Mouse (Mus musculus) kidney, postnatal 0 days (tissue): ENCODE measurements around the gene Taf13. TPM values are rescaled to one million over a fixed set of nuclear protein-coding genes. Genes with fewer than 3 reads are reported as not detected.
"Not testable (repeated sequence)": the region's sequence is repeated elsewhere in the genome, so short reads cannot be mapped to it uniquely, and the experiment has no call there.

ENCODE experiments used
- ATAC-seq: fragments of 200-750 bp; cut with Nextera tagmentation; replicated peaks from 2 replicates; pipeline ENCODE4 v1.8.0; 2017; ENCODE audit warnings: low read depth, moderate number of reproducible peaks, moderate TSS enrichment, moderate library complexity; ENCODE audit not compliant: low FRiP score
- DNase-seq: peaks from one replicate; pipeline ENCODE4 v3.0.0-alpha.2; 2016; ENCODE audit warnings: low spot score
- H3K27ac ChIP-seq: fragments of 300-500 bp; sonication (generic); 2 replicates; pipeline ENCODE4 v1.5.1; 2014; ENCODE audit warnings: mild to moderate bottlenecking
- H3K27me3 ChIP-seq: fragments of 300-500 bp; sonication (generic); 2 replicates; pipeline ENCODE4 v1.6.1; 2014; ENCODE audit warnings: low read length, mixed read lengths; ENCODE audit not compliant: insufficient read depth
- H3K36me3 ChIP-seq: fragments of 300-500 bp; sonication (generic); 2 replicates; pipeline ENCODE4 v1.6.1; 2014; ENCODE audit warnings: low read length, mixed read lengths; ENCODE audit not compliant: insufficient read depth
- H3K4me1 ChIP-seq: fragments of 300-500 bp; sonication (generic); replicated peaks from 2 replicates; pipeline ENCODE4 v1.6.1; 2014; ENCODE audit warnings: antibody characterized with exemption, low read length, mixed read lengths; ENCODE audit not compliant: insufficient read depth
- H3K4me2 ChIP-seq: fragments of 300-500 bp; sonication (generic); 2 replicates; pipeline ENCODE4 v1.6.1; 2014; ENCODE audit warnings: mild to moderate bottlenecking, low read length, moderate library complexity, mixed read lengths
- H3K4me3 ChIP-seq: fragments of 300-500 bp; sonication (generic); replicated peaks from 2 replicates; pipeline ENCODE4 v1.5.1; 2014; ENCODE audit warnings: low read depth, low read length
- H3K9ac ChIP-seq: fragments of 300-500 bp; sonication (generic); 2 replicates; pipeline ENCODE4 v1.6.1; 2014; ENCODE audit warnings: low read depth, low read length
- H3K9me3 ChIP-seq: fragments of 300-500 bp; sonication (generic); replicated peaks from 2 replicates; pipeline ENCODE4 v1.6.1; 2016; ENCODE audit warnings: low read length, inconsistent platforms, mixed read lengths
- CTCF ChIP-seq: IDR thresholded peaks from 2 replicates; pipeline ENCODE4 v1.5.1; 2016; ENCODE audit warnings: antibody characterized with exemption, low read depth, mild to moderate bottlenecking, moderate library complexity
- WGBS: fragments of 180-500 bp; shearing (Covaris S2); extraction: QIAGEN DNeasy Blood & Tissue Kit; methylation state at CpG from one replicate; pipeline ENCODE4 v1.1.7; 2014; 5-methylcytosine and 5-hydroxymethylcytosine counted together
- polyA plus RNA-seq: library from polyadenylated mRNA; unstranded; fragments of >200 nt; fragmentation: Nextera tagmentation; extraction: Ambion mirVana; gene quantifications from 2 replicates; pipeline ENCODE4 v1.2.1, GENCODE M21; 2015

Gene Taf13
- polyA plus RNA-seq, 1 experiment from 2014 or later = 38.3 TPM

- ATAC-seq (peak; percentile 99), DNase-seq (peak; percentile 99)
- Histone ChIP-seq H3K9ac (peak within 1 kb of the TSS; percentile 85), H3K27ac (peak within 1 kb of the TSS; percentile 89), H3K36me3 (peaks cover 15% of the 10 kb centered on the region), H3K4me3 (peak within 1 kb of the TSS; percentile 84), H3K9me3 (no peaks in the 10 kb centered on the region), H3K4me1 (peaks cover 11% of the 10 kb centered on the region; the same call in 1 of the 2 replicates), H3K27me3 (no peaks in the 10 kb centered on the region), H3K4me2 (peak within 1 kb of the TSS; percentile 71)
- under 1% methylated on average over 45 of the region's 45 CpGs for WGBS
- 0 out of 2 replicates have a peak, but pooled peaks have one; percentile 23 for TF ChIP-seq CTCF
Observed at GRCm38 (mm10) chr3:108562133-108562730, 9.3 kb upstream of the Taf13 start, which contains the start of gene Tmem167b. Gene Tmem167b, minus strand, starts transcription at chr3:108562466.

GRCm38 (mm10) chr3:108562777-108563271 is 8.7 kb upstream of the Taf13 start:
- DNase-seq = peak; percentile 81
- ATAC-seq = peak; percentile 68
- Histone ChIP-seq H3K9ac (no peak overlapping the region), H3K36me3 (peaks cover 10% of the 10 kb centered on the region), H3K27me3 (no peaks in the 10 kb centered on the region), H3K4me2 (peak overlapping the region; percentile 66), H3K27ac (peak overlapping the region; percentile 89), H3K9me3 (no peaks in the 10 kb centered on the region), H3K4me1 (peaks cover 11% of the 10 kb centered on the region; the same call in 1 of the 2 replicates), H3K4me3 (peak overlapping the region; percentile 84)
- WGBS = 7% methylated on average over 15 of the region's 15 CpGs
- TF ChIP-seq CTCF = peak; percentile 44; the same call in 1 of the 2 replicates

- Histone ChIP-seq H3K9ac (no peak overlapping the region), H3K4me1 (peaks cover 11% of the 10 kb centered on the region; the same call in 1 of the 2 replicates), H3K27ac (peak overlapping the region; percentile 89), H3K27me3 (no peaks in the 10 kb centered on the region), H3K4me3 (peak overlapping the region; percentile 84), H3K36me3 (peaks cover 5% of the 10 kb centered on the region), H3K4me2 (peak overlapping the region; percentile 66), H3K9me3 (no peaks in the 10 kb centered on the region)
- ATAC-seq (no peak), DNase-seq (peak; percentile 95)
- TF ChIP-seq CTCF = peak; percentile 90
- WGBS = 6% methylated on average over 4 of the region's 4 CpGs
Observed at GRCm38 (mm10) chr3:108563309-108563708, 8.2 kb upstream of the Taf13 start.

- Histone ChIP-seq H3K4me2 (no peak overlapping the region), H3K9ac (no peak overlapping the region), H3K9me3 (no peaks in the 10 kb centered on the region), H3K4me1 (peaks cover 5% of the 10 kb centered on the region), H3K36me3 (no peaks in the 10 kb centered on the region), H3K4me3 (no peak overlapping the region), H3K27ac (no peak overlapping the region), H3K27me3 (no peaks in the 10 kb centered on the region)
- TF ChIP-seq CTCF = no peak
- WGBS = 59% methylated on average over 15 of the region's 15 CpGs
- no peak for ATAC-seq
- DNase-seq = no peak
Observed at GRCm38 (mm10) chr3:108567990-108568877, 3.3 kb upstream of the Taf13 start.

- H3K27ac ChIP-seq, H3K27me3 ChIP-seq, H3K9me3 ChIP-seq, H3K36me3 ChIP-seq, H3K4me1 ChIP-seq, H3K4me3 ChIP-seq, H3K9ac ChIP-seq, ATAC-seq, H3K4me2 ChIP-seq, DNase-seq: not testable (repeated sequence)
- WGBS = 52% methylated on average over 2 of the region's 3 CpGs
Observed at GRCm38 (mm10) chr3:108569636-108570035, 1.9 kb upstream of the Taf13 start.

GRCm38 (mm10) chr3:108570813-108571212 is 685 bp upstream of the Taf13 start:
- Histone ChIP-seq H3K4me3 (no peak overlapping the region), H3K4me2 (peak overlapping the region; percentile 68; the same call in 1 of the 2 replicates), H3K27me3 (no peaks in the 10 kb centered on the region), H3K36me3 (no peaks in the 10 kb centered on the region), H3K4me1 (peaks cover 9% of the 10 kb centered on the region), H3K9me3 (no peaks in the 10 kb centered on the region), H3K9ac (no peak overlapping the region), H3K27ac (no peak overlapping the region)
- DNase-seq = no peak
- WGBS = 88% methylated on average over 14 of the region's 14 CpGs
- no peak for ATAC-seq
- no peak for TF ChIP-seq CTCF
